Mouse (Mus musculus) myocyte (in vitro differentiated cells): ENCODE data around the gene Dido1.

Experiments
- CEBPB ChIP-seq: IDR thresholded peaks from 2 replicates; pipeline ENCODE4 v1.6.1; 2011; ENCODE audit warnings: mild to moderate bottlenecking, moderate library complexity; ENCODE audit not compliant: poor library complexity, insufficient read depth, severe bottlenecking
- MAX ChIP-seq: IDR thresholded peaks from one replicate; pipeline ENCODE4 v1.6.1; 2011; ENCODE audit warnings: low read depth, mild to moderate bottlenecking, control low read depth
- MYOD1 ChIP-seq, 3 experiments: IDR thresholded peaks; one replicate each; pipeline ENCODE4 v1.6.1; 2011; ENCODE audit warnings: control low read depth in 2 of 3, low read depth in 2 of 3, mild to moderate bottlenecking in 2 of 3, moderate library complexity in 1 of 3; ENCODE audit not compliant: insufficient read length in 2 of 3, control insufficient read depth in 1 of 3
- POLR2A ChIP-seq: IDR thresholded peaks from one replicate; pipeline ENCODE4 v1.6.1; 2011; ENCODE audit warnings: low read depth, mild to moderate bottlenecking, control low read depth, moderate library complexity; ENCODE audit not compliant: insufficient read length
- POLR2AphosphoS2 ChIP-seq: IDR thresholded peaks from one replicate; pipeline ENCODE4 v1.6.1; 2011; ENCODE audit warnings: low read depth, control low read depth; ENCODE audit not compliant: insufficient read length
- TCF12 ChIP-seq: IDR thresholded peaks from one replicate; pipeline ENCODE4 v1.6.1; 2011; ENCODE audit warnings: mild to moderate bottlenecking, control low read depth; ENCODE audit not compliant: poor library complexity, insufficient read depth, severe bottlenecking

- TF ChIP-seq POLR2A (no peak), TCF12 (no peak), MAX (no peak), MYOD1 (IDR thresholded peaks at IDR 0.05; ENCODE audit: control insufficient read depth in 1 of 3, insufficient read length in 2 of 3, low read depth in 2 of 3) (no peak), POLR2AphosphoS2 (no peak), CEBPB (no peak)
Observed at GRCm38 (mm10) chr2:180705975-180706374, 3.8 kb downstream of the Dido1 start.
